13 mouse cellular contexts compared by ENCODE assay signal in the genomic region with DNA sequence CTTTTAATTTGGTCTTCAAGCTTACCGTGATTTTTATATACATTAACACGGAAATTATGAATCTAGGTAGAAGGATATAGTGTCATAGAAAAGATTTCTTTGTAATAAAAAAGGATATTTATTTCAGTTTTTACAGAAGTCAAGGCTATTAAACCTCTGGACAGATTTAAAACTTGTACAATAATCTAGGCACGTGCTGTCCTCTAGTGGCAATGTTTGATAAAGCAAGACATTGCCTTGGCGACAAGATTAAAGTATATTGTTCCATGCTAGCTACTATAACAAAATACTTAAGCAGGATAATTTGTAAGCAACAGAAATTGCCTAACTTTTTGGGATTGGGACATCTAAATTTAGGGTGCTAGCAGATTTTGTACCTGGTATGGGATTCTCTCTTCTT.
A peak's percentile ranks its signal among the peaks of the same experiment; 100 is the strongest.
DNase-seq lines count a peak whose midpoint lies in the region; ATAC-seq and TF ChIP-seq lines count a peak whose summit lies in the region.
"Had no signal": no experiment of that assay in that cellular context is flagged by ENCODE, and none has a peak within 500 bp of the region (broad histone marks: within the 10 kb centered on the region; RNA-seq: fewer than 3 reads in every experiment).

No protein-coding gene starts in this region.

- H3K9me3 ChIP-seq in hindbrain, postnatal 0 days (ENCODE audit: low read length) = no peaks in the 10 kb centered on the region
- no peaks in the 10 kb centered on the region for H3K9me3 ChIP-seq in hindbrain, embryonic 16.5 days (ENCODE audit: control insufficient read depth, low read length)
- no peaks in the 10 kb centered on the region for H3K9me3 ChIP-seq in lung, postnatal 0 days (ENCODE audit: low read length)
- H3K9me3 ChIP-seq: liver, embryonic 13.5 days had no signal

- TF ChIP-seq EP300 in lung, postnatal 0 days (IDR thresholded peaks at IDR 0.05) = no peak

- no peak overlapping the region for H3K9ac ChIP-seq in hindbrain, postnatal 0 days (replicated peaks; ENCODE audit: low read length)
- no peak overlapping the region for H3K9ac ChIP-seq in hindbrain, embryonic 16.5 days (ENCODE audit: low read depth, low read length)
- H3K9ac ChIP-seq in lung, postnatal 0 days (replicated peaks; ENCODE audit: low read depth) = no peak overlapping the region
- H3K9ac ChIP-seq: liver, embryonic 13.5 days had no signal

- 36% methylated on average over 4 of the region's 4 CpGs for WGBS in hindbrain, postnatal 0 days
- WGBS in hindbrain, embryonic 16.5 days = 32% methylated on average over 4 of the region's 4 CpGs
- 30% methylated on average over 4 of the region's 4 CpGs for WGBS in lung, postnatal 0 days

- peak; percentile 15 for DNase-seq in CD4-positive, CD25-positive, alpha-beta regulatory T cell, adult 2 months (ENCODE audit: low read depth, low spot score)
- peak; percentile 46 for DNase-seq in hindbrain, postnatal 0 days (ENCODE audit: low spot score)
- peak; percentile 6 for DNase-seq in lung, postnatal 0 days (ENCODE audit: low spot score)
- no peak for DNase-seq in lung, postnatal 4 days
- DNase-seq in naive thymus-derived CD4-positive, alpha-beta T cell, adult 2 months (ENCODE audit: low read depth) = peak; percentile 2
- no peak for DNase-seq in frontal cortex, postnatal 14 days (ENCODE audit: low spot score in 2 of 2)
- DNase-seq: adrenal gland, postnatal 25 days; gastrocnemius, postnatal 25 days; liver, embryonic 13.5 days had no signal

- TF ChIP-seq CTCF in hindbrain, postnatal 0 days (IDR thresholded peaks at IDR 0.05; ENCODE audit: low read depth) = peak; percentile 74
- TF ChIP-seq CTCF in lung, postnatal 0 days (IDR thresholded peaks at IDR 0.05) = peak; percentile 64

- no peaks in the 10 kb centered on the region for H3K4me1 ChIP-seq in hindbrain, postnatal 0 days (ENCODE audit: insufficient read depth, low read length)
- no peaks in the 10 kb centered on the region for H3K4me1 ChIP-seq in hindbrain, embryonic 16.5 days (ENCODE audit: control insufficient read depth, insufficient read depth, low read depth, low read length)
- H3K4me1 ChIP-seq in lung, postnatal 0 days (ENCODE audit: insufficient read depth, low read depth, low read length) = no peaks in the 10 kb centered on the region
- H3K4me1 ChIP-seq: liver, embryonic 13.5 days had no signal

- H3K4me3 ChIP-seq in hindbrain, postnatal 0 days (ENCODE audit: low read length) = no peak overlapping the region
- no peak overlapping the region for H3K4me3 ChIP-seq in hindbrain, embryonic 16.5 days (ENCODE audit: low read length)
- H3K4me3 ChIP-seq in lung, postnatal 0 days (ENCODE audit: low read depth, low read length) = no peak overlapping the region
- H3K4me3 ChIP-seq: liver, embryonic 13.5 days; myocyte had no signal

- H3K27me3 ChIP-seq in hindbrain, postnatal 0 days (ENCODE audit: insufficient read depth, low read length) = no peaks in the 10 kb centered on the region
- no peaks in the 10 kb centered on the region for H3K27me3 ChIP-seq in hindbrain, embryonic 16.5 days (replicated peaks; ENCODE audit: control insufficient read depth, insufficient read depth, low read length)
- H3K27me3 ChIP-seq in lung, postnatal 0 days (replicated peaks; ENCODE audit: insufficient read depth, low read length) = no peaks in the 10 kb centered on the region
- H3K27me3 ChIP-seq: liver, embryonic 13.5 days had no signal

- no peak overlapping the region for H3K27ac ChIP-seq in hindbrain, postnatal 0 days
- no peak overlapping the region for H3K27ac ChIP-seq in hindbrain, embryonic 16.5 days (ENCODE audit: low read depth, low read length)
- H3K27ac ChIP-seq in lung, postnatal 0 days (ENCODE audit: low read length) = no peak overlapping the region
- H3K27ac ChIP-seq: liver, embryonic 13.5 days had no signal

- no peak overlapping the region for H3K4me2 ChIP-seq in hindbrain, postnatal 0 days (ENCODE audit: low read depth, low read length)
- H3K4me2 ChIP-seq in hindbrain, embryonic 16.5 days (ENCODE audit: low read length) = no peak overlapping the region
- no peak overlapping the region for H3K4me2 ChIP-seq in lung, postnatal 0 days (replicated peaks; ENCODE audit: low read depth, low read length)
- H3K4me2 ChIP-seq: liver, embryonic 13.5 days had no signal

- no peak for ATAC-seq in CD4-positive, CD25-positive, alpha-beta regulatory T cell, adult 4 months
- no peak for ATAC-seq in hindbrain, postnatal 0 days
- no peak for ATAC-seq in hindbrain, embryonic 16.5 days
- no peak for ATAC-seq in lung, postnatal 0 days
- ATAC-seq: inflammation-experienced regulatory T-cells, adult 6 months had no signal

- no peaks in the 10 kb centered on the region for H3K36me3 ChIP-seq in hindbrain, postnatal 0 days (ENCODE audit: insufficient read depth, low read length)
- H3K36me3 ChIP-seq in hindbrain, embryonic 16.5 days (ENCODE audit: control insufficient read depth, insufficient read depth, low read length) = no peaks in the 10 kb centered on the region
- H3K36me3 ChIP-seq in lung, postnatal 0 days (ENCODE audit: insufficient read depth, low read length) = no peaks in the 10 kb centered on the region
- H3K36me3 ChIP-seq: liver, embryonic 13.5 days had no signal

Comparison
In these comparisons a context has a peak if more than half of its experiments do, and no peak if none do; other contexts are left out.
1. DNase-seq: peak in CD4-positive, CD25-positive, alpha-beta regulatory T cell, adult 2 months (single experiment), hindbrain, postnatal 0 days (single experiment), lung, postnatal 0 days (single experiment) and naive thymus-derived CD4-positive, alpha-beta T cell, adult 2 months (single experiment); none in lung, postnatal 4 days (0 of 2) and frontal cortex, postnatal 14 days (0 of 2).